Mouse (Mus musculus) liver, embryonic 13.5 days (tissue): Measurements from ENCODE around the gene Lhx4. TPM values are rescaled to one million over a fixed set of nuclear protein-coding genes. Genes with fewer than 3 reads are reported as not detected.

ENCODE experiments used
- polyA plus RNA-seq: library from polyadenylated mRNA; unstranded; fragments of >200 nt; fragmentation: Nextera tagmentation; extraction: Ambion mirVana; gene quantifications from 2 replicates; pipeline ENCODE4 v1.2.1, GENCODE M21; 2015

The Lhx4 gene
- polyA plus RNA-seq, 1 experiment from 2014 or later = not detected

Other genes with a start within 250 kb of the Lhx4 start
- gene Acbd6, start 193.6 kb downstream of the Lhx4 start, polyA plus RNA-seq = 58.1 and 61.4 TPM in 2 replicates
- gene Qsox1, start 61.2 kb upstream of the Lhx4 start, polyA plus RNA-seq = 20.5 and 21.4 TPM in 2 replicates
- 5.0 TPM in 2 replicates for gene Cep350, start 221.6 kb upstream of the Lhx4 start, polyA plus RNA-seq